Mouse (Mus musculus) brain, embryonic 14.5 days (tissue): ENCODE measurements around the gene Vps37b.

Experiments used
- CTCF ChIP-seq: fragments of 200-500 bp; IDR thresholded peaks from 2 replicates; pipeline ENCODE4 v1.5.1; 2012; ENCODE audit warnings: inconsistent platforms, mild to moderate bottlenecking, moderate library complexity, borderline replicate concordance; ENCODE audit not compliant: insufficient read depth, insufficient read length; ENCODE audit errors: extremely low read depth
- POLR2A ChIP-seq: fragments of 200-500 bp; IDR thresholded peaks from 2 replicates; pipeline ENCODE4 v1.6.1; 2012; ENCODE audit warnings: mild to moderate bottlenecking, inconsistent platforms, borderline replicate concordance; ENCODE audit not compliant: poor library complexity, insufficient read depth, insufficient read length, severe bottlenecking; ENCODE audit errors: extremely low read depth

- no peak for TF ChIP-seq CTCF
- no peak for TF ChIP-seq POLR2A
Measured at GRCm38 (mm10) chr5:124025587-124026441, 6.3 kb downstream of the Vps37b start.
